Mouse (Mus musculus): Measurements from ENCODE around the gene Tlr9.

Tlr9 gene

DNA sequence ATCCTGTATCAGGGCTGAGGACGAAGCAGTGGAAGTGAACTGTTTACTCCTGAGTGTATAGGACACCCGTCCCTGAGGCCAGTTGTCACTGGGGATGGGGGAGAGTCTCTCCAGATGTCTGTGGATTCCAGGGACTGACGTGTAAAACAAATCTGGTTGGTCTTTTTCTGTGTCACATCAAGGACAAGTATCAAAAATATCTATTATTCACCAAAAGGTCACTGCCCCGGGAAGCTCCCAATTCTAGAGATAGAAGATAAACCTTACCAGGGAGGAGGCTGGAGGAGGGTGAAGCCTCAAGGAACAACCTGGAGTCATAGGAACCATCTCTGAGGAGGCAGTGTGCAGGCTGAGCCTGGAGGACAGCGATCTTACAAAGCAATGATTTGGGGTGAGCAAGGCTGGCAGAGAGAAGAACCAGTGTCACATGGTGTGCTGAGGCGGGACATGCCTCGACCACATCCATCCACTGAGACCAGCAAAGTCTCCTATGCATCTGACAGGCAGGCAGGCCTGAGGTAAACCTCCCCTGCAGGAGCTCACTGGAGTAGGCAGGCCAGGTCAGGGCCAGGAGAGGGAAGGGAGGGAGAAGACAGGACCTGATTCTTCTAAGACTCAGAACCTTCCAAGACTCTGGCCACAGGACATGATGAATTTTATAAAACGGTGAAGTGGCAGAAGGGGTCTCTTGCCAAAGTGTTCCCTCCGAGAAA, 46.8 kb downstream of the Tlr9 start:
- DNase-seq: no peak

DNA sequence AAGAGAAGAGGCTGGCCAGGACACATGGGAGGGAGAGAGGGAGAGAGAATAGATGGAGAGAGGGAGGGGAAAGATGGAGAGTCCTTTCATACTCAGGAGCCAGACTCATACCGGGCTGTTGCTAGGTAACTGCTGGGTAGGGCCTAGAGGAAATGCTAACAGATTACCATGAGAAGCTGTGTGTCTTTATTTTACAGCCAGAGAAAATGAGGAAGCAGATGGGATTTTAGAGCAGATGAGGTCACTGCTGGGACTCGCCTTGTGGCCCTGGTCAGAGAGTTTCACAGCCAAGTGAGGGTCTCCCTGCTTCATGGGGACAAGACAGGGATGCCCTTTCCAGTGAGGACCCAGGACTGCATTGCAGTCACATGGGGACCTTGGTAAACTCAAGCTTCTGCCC, 47.5 kb downstream of the Tlr9 start:
- no peak for DNase-seq

DNA sequence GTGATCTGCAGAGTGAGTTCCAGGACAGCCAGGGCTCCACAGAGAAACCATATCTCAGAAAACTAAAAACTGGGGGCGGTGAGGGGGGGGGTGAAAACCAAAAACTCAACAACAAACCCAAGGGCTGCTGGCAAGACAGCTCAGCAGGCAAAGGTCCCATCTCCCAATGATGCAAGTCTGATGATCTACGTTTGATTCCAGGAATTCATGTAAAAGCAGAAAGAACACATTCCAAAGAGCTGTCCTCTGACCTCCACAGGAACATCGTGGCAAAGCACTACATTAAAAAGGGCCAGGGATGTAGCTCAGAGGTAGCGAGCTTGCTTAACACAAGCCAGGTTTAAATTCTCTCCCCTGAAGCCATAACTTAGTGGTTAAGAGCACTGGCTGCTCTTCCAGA, 48.3 kb downstream of the Tlr9 start:
- DNase-seq: no peak

DNA sequence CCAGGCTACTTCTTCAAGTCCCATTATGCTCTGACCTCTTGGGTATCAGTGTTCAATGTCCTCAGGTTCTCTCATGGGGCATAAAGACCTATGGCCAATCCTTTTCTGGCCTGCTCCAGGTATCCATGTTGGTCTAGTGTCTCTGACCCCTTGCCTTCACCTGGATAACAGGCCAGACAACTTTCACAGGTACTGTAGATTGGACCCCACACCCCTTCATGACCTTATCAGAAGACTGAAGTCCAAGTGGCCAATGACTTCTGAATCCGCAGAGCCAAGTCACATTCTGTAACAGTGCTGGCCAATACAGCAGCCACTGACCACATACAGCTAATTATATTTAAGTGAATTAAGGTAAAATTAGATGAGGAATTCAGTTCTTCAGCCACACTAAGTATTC, 49.9 kb downstream of the Tlr9 start:
- DNase-seq: no peak

DNA sequence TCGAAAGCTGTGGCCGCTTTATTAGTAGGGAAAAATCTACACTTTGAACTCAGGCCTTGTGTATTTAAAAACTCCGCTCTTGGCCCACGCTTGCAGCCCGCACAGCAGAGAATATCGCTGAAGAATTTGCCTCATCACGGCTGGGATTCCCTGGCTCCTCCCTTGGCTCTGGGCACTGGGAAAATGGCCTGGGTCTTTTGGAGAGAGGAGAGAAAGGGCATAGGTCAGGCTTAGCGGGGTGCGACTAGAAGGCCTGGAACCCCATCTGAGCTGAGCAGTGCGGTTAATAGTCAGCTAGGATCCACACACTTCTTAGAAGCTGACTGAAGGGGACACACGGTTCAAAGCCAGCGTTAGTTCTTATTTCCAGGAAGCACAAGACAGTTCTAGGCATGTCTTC, 50.9 kb downstream of the Tlr9 start:
- DNase-seq: no peak

DNA sequence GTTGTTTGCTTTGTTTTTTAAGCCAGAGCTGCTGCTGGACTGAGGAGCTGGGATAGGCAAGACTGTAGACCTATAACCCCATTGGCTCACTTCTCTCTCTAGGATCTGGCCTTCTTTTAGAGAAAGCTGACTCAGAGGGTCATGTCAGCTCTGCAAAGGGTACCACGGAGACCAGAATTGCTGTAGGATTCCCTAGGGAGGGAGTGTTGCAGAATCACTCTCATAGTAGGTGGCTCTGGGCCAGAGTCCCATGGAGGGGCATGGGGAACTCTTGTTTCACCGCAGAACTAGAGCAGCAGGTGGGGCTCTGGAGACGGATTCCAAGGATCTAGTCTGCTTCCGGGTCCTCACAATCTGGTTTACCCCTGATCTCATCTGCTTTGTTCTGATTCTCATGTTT, 51.4 kb downstream of the Tlr9 start:
- no peak for DNase-seq

DNA sequence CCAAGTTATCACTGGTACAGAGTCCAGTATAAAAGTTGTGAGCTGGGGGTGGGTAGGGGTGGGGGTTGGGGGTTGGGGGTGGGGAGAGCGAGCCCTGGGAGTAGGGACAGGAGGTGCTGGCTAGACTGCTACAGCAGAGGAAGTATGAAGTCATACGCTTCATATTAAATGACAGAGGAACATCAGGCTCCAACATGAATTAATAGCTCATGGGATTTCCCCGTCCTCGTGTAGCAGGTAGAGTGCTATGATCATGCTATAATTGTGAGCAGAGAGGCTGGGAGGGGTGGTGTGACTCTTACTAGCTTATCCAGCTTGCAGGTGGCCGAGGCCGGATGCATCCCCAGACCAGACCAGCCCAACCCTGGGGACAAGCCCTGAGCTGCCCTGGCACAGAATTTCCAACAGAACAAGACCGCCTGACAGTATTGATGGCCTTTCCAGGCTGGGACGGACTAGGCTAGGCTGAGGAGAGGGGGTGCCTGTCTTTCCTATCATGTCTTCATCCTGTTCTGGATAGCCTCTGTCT, 52.3 kb downstream of the Tlr9 start:
- no peak for DNase-seq

DNA sequence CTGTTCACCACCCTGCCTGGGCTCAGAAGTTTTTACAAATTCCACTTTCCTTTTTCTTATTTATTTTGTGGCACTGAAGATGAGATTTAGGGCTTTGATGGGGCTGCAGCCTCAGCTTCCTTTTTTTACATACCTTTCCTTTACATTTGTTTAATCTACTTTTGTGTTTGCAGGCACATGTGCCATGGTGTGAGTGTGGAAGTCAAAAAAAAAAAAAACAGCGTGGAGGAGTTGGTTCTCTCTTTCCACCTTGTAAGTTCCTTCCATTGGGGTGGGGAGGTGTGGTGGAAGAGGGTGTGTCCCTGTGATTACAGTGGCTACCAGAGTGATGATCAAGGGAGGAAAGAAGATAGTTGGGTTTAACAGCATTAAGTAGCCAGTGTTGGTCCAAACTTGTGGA, 53.4 kb downstream of the Tlr9 start:
- no peak for DNase-seq

Measured in spleen, adult 18-20 months (tissue).